Mouse (Mus musculus): ENCODE results near the gene Rhbdl1.

Gene Rhbdl1

DNA sequence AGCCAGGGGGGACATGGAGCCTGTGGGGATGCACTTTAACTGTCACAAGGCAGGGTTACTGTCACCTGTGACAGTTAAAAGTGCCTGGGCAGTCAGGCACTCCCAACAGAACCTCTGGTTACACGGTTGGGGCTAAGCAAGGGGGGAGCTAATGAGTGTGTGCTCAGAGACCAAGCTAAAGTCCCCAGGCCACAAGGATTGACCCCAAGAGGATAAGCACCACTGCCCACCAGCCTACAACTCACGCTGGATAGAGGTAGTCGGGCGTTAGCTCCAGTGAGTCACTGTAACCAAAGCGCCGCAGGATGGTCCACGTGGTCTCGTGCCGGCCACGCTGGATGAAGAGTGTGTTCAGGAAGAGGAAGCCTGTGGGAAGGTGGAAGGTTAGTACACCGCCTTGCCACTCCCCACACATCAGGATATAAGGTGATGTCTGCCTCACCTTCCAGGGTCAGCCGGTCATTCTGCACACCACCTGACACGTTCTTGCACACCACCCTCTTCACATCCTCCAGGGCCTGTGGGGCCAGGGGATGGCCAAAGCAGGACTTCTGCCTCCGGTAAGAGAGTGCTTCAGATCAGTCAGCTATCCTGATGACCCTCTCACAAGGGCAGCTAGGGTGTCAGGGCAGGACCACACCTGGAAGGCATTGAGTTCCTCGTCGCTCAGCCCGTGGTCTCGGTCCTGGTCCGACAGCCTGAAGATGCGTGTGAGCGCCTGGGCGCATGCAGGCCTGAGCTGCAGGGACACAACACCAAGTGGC is 4.2 kb upstream of the Rhbdl1 start, which contains the start of gene Gm20683:
TSS of gene Gm20683 (minus strand) at position 647 of the 764 bp plus-strand sequence.
- CTCF ChIA-PET = no interaction called here

DNA sequence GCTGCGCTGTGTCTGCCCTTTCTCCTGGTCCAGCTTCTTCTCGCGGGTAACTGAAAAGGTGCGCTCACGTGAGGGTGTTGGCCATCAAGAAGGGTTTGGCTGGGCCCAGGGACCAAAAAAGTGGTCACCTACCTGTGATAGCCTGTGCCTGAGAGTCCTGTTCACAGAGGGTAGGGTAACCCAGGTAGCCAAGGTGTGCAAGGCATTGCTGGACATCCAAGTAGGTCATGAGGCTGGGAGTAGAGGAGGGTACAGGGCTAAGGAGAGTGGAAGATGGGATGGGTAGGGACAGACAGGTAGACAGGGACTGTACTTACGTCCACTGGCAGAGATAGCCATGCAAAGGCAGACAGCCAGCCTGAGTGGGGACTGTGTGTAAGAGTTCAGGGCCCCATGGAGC is 3.4 kb upstream of the Rhbdl1 start:
- CTCF ChIA-PET = no interaction called here

DNA sequence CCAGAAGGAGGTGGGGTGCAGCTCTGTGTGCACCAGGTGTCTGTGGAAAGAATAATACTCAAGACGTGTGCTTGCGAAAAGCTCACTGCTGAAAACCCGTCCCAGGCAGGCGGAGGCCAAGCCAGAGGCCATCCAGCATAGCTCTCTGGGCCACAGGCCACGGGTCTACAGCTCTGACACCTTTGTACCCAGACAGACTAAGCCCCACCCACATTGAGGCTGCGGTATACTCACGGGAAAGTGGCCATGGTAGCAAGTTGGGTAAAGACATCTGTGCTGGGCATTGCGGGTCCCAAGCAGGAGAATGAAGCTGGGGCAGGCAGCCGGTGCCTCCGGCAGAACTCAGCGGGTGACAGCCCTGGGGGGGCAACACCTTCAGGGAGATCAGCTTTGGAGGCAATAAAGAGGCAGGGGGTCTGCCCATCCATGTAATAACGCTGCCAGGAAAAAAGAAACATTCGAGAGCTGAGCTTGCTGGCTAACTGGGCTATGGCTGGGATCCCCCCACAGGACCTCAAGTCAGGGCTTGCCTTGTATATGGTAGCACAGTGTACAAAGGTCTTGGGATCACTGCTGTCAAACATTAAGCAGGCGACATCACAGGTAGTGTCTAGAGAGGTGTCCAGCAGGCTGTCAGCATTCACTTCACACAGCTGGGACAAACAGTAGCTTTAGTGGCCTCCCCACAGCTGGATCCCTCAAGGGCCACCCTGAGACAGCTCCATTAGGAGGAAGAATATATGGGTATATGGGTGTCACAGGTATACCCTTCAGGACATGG is 2.5 kb upstream of the Rhbdl1 start:
- CTCF ChIA-PET = no interaction called here

DNA sequence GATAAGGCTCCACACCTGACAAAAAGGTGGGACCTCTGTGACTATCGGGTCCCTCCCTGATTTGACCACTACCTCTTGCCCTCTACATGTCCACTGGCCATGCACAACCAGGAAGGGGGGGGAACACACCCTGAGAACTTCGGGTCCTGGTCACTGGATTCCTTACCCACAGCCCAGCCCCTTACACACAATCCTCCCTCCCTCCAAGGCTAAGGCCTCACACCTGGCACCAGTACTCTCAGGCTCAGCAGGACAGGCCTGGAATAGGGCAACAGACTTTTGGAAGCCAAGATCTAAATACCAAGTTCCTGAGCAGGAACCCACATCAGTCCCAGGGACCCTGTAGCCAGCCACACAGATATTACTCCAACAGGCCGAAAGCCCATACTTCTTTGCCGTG is 1.8 kb upstream of the Rhbdl1 start:
- CTCF ChIA-PET = no interaction called here

DNA sequence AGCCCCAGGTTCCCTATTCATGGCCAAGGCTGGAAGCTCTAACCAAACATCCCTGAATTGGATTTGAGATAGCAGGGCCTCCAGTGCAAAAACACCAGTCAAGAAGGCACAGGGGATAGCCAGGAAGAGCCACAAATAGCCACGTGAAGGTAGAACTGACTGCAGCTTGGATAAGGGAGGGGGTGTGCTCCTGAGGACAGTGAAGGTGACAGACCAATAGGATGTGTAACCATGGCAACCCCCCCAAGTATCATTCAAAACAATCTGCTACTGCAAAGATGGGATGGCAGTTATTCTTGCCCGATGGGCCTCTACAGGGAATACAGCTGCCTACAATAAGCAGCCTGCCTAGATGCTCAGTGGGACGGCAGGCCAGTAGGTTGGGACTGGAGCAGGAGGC is 438 bp upstream of the Rhbdl1 start:
- CTCF ChIA-PET = no interaction called here

DNA sequence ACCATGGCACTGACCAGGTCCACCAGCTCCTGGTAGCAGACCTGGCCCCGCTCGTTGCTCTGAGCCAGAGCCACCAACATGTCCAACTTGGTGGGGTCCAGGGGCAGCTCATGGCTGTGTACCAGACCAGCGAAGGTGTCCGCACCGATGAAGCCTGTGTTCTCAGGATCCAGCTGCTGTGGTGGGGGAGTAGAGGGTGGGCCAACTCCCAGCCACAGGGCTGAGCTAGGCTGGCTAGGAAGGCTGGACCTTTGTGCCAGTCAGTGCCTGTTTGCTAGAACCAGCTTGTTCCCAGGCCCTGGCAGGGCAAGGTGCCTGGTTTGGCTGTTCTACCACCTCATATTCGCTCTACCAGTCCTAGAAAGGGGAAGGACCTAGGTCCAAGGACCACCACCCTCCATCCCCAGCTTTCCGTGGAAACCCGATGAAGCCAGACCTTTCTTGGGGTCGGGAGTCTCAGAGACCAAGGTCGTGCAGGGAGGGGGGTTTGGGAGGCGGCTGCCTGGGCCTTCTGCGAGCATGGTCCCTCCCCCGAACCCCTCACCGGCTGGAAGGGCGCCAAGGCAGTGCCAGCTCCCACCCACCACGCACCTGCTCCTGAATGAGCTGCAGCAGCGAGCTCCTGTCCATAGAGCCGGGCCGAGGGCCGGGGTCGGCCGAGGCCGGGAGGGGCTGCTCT is 559 bp downstream of the Rhbdl1 start:
- CTCF ChIA-PET = no interaction called here

DNA sequence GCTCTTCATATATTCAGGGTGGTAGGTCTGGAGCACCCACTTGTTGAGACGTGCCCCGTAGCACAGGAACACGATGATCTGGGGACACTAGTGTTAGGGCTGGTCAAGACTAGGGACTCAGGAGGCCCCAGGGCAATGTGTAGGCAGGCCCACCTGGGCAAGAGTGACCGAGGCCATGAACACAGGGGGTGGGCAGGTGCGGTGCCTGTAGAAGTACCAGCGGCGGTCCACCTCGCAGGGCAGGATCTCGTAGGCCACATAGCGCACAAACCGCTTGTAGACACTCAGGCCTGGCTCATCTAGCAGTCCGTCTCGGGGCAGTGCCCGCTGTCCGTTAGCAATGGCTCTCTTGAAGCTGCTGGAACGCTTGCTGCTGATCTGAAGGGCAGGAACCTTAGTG is 1.3 kb downstream of the Rhbdl1 start:
- CTCF ChIA-PET = no interaction called here

DNA sequence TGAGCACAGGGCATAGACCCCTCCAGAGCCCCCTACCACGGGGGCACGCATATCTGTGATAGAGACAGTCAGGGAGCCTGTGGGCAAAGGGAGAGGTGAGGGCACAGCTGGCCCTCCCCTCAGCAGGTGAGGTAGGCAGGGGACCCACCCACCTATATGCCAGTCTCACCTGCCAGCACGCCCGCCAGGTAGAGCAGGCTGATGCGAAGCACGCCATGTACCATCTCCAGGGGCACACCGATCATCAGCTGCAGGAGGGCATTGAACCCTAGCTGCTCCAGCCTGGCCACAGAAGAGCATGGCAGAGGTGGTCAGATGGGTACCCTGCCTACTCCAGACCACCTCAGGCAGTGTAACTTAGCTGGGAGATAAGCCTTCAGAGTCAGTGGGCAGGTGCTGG is 1.8 kb downstream of the Rhbdl1 start:
- CTCF ChIA-PET = interaction anchor here (0.6 kb wide), 1 partner anchor 9 kb away, joined by 3 read pairs; the partner anchor contains the start of gene Rhot2

DNA sequence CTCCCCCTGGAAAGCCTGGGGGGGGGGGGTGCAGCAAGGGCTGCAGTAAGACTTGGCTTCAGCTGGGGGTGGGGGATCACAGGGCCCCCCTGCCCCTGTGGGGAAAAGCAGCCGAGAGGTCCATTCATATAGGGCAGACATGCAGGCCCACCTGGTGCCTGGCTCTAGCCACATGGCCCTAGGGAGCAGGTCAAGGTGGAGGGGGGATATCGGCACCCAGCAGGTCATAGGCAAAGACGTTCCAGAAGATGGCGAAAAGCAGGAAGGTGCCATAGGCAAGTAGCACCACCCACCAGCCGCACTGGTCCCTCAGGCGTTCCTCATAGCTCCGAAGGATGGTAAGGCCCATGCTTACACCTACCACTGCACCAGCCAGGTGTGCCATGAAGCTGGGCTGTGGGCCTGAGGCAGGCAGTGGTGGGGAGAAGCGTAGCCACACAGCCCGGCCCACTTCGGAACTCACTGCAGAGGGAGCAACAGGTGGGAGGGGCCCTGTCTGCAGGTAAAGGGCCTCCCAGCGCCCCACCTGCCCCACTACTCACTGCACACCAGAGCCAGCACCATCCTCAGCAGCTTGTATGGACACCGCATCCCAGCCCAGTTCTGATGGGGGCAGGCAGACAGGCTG is 2.4 kb downstream of the Rhbdl1 start:
- CTCF ChIA-PET = interaction anchor here (0.5 to 0.7 kb wide), 4 partner anchors 8 to 61 kb away, joined by 3 read pairs; partner anchors contain the start of gene Rhot2

DNA sequence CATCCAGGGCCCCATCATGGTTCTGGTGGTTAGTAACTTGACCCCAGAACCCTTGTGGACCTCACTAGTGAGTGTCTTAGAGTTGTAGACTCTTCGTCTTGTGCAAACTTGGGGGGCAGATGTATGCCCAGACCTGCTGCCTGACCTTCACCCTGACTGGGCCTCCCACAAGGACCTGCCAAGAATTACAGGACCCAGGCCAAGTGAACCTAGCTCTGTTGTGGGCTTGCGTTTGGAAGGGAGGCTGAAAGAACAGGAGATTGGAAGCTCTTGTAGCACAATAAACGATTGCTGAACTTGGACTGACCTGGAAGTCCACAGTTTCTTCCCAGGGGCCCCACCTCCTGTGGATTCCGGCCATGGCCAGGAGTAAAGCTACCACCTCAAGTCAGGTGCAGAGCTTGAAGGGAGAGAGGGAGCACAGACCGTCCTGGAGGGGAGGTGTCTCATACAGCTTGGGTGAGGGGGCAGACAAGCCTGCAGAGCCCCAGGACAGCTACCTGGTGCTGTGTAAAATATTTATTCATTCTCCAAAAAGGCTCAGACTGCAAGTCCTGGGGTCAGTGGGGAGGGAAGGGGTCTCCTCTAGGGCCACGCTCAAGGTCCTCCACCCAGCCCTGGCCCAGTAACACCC is 3.0 kb downstream of the Rhbdl1 start:
- CTCF ChIA-PET = interaction anchor here (0.5 to 1.4 kb wide), 4 partner anchors 8 to 60 kb away, joined by 3 to 4 read pairs (median 3); no protein-coding TSS in a partner anchor

DNA sequence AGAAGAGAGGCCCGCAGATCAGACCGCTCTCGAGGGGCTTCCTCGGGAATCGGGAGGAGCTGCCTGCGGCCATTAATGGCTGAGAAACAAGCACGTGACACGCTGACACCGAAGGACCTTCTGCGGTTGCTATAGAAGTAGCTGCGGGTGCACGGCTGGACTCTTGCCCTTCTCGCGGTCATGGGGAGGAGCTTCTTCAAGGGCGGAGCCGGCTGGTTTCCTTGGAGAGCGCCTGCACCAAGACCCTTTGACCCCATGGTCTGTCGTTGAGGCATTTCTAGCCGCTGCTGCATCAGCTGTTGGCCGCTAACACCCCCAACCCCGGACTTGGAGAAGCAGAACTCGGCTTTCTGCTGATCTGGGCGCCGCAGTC is 3.8 kb downstream of the Rhbdl1 start, which contains the start of gene Stub1:
TSS of gene Stub1 (minus strand) at position 114 of the 373 bp plus-strand sequence.
- CTCF ChIA-PET = interaction anchor here (0.5 to 1.4 kb wide), 4 partner anchors 15 to 58 kb away, joined by 3 to 4 read pairs (median 4); no protein-coding TSS in a partner anchor

DNA sequence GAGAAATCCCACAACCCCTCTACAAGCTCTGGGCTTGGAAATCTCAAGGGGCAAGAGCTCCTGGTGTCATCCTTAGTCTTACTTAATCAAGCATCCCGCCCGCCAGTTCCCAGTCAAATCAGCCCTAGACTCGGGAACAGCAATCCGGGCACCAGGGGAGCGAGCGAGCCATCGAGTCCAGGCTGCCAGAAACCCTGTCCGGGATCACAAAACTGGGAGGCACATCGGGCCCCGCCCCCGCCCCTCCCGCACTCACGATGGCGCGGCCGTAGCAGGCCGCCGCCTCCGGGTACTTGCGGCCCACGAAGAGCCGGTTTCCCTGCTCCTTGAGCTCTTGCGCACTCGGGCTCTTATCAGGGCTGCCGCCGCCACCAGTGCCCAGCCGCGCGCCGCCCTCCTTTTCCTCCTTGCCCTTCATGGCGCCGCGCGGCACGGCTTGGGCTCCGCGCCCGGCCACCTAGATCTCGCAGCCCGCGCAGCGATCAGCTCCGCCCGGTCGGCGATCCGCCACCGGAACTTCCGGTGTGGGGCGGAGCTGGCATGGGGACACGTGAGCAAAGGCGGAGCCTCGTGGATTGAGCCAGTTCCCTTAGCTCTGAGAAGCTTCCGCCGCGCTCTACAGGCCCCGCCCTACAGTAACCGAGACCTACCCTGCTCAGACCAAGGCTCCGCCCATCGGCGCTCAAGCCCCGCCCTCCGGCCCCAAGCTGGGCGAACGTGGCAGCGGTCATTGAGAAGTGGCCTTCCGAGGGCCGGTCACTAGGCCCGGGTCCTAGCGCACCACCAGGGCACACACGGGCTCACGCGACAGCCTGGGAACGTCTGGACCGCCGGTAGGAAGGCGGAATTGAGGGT is 4.4 kb downstream of the Rhbdl1 start:
- CTCF ChIA-PET = interaction anchor here (0.6 to 1.4 kb wide), 4 partner anchors 15 to 29 kb away, joined by 3 to 4 read pairs (median 3); no protein-coding TSS in a partner anchor

DNA sequence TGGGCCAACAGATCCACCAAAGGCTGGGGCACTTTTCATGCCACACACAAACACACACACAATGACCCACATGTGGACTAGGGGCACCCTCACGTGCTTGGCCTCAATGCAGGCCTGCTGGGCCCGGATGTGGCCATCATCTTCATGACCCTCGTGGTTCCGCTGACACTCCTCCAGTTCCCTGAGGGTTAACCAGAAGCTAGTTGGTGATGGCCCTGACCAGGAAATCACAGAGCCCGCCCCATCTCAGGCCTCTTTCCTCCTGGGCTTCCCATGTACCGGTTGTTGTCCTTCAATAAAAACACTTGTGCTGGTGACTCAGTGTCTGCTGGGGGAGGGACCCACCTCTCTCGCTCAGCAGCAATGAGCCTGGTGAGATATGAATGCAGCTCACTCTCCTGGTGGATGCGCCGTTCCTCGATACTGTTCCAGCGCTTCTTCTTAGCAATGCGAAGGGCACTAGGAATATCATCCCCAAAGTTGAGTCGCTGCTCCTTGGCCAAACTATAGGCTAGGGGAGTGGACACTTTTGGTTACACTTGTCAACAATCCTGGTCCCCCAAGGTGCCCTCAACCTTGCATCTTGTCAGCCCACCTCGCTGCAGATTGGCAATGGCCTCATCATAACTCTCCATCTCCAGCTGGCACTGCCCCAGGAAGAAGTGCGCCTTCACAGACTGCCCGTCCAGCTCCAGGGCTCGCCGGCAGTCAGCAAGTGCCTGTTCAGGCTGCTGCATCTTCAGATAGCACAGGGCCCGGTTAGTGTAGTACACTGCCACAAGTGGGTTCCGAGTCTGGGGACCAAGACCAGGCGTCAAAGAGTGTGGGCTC is 5.4 kb downstream of the Rhbdl1 start:
- CTCF ChIA-PET = no interaction called here

DNA sequence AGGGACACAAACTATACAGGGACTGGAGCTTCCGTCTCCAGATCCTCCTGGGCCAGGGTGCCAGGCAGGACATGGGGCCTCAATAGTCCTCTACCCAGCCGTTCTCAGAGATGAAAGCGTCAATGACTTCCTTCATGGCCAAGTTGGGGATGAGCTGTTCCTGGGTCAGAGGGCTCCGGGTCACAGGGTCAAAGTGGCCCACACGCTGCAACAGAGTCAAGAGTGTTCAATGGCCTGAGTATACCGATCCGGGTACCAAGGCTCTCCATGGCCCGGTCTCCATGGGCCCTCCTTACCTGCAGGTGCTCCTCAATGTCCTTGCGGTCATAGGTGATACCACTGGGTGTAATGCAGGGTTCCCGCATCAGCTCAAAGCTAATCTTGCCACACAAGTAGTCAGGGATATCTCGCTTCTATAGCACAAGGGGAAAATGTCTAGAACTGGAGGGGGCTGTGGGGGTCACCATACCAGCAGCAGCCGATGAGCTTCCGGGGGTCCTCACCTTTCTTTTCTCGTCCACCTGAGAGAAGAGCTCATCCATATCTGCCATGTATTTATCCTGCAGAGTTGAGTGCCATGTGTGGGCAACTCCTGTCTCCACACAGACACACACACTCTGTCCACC is 6.2 kb downstream of the Rhbdl1 start:
- CTCF ChIA-PET = interaction anchor here (0.7 kb wide), 1 partner anchor 210 kb away, joined by 5 read pairs; no protein-coding TSS in a partner anchor

DNA sequence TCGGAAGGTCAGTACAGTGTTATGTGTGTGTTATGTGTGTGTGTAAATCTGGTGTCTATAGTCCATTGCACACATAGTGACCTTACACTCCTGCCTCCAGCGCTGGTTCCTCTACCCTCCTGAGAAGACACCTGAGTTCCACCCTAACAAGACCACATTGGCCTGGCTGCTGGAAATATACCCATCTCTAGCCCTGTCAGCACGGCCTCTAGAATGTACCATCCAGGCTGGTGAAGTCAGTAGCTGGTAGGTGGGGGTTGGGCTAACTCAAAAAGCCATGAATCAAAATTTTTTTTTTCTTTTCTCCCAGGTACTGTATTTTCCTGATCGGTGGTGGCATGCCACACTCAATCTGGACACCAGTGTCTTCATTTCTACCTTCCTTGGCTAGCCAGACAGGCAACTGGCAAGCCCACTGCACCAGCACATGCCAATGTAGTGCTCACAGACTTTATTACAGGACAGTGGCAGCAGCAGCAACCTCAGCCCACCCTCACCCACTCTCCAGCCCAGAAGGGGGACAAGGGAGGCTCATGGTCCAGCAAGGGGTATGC is 6.8 kb downstream of the Rhbdl1 start:
- CTCF ChIA-PET = no interaction called here

DNA sequence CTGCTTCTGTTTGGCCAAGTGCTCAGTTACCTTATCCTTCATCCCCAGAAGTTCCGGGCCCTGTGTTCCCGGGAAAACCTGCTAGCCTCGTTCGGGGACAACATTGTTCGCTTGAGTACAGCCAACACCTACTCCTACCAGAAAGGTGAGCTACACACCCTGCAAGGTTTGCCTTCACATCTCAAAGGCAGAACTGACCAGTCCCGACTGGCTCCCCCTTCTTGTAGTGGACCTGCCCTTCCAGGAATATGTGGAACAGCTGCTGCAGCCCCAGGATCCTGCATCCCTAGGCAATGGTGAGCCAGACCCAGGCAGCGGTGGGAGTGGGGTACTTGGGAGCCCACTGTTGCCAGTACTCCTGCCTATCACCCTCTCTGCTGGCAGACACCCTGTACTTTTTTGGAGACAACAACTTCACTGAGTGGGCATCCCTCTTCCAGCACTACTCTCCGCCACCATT is 7.5 kb downstream of the Rhbdl1 start:
- CTCF ChIA-PET = no interaction called here

DNA sequence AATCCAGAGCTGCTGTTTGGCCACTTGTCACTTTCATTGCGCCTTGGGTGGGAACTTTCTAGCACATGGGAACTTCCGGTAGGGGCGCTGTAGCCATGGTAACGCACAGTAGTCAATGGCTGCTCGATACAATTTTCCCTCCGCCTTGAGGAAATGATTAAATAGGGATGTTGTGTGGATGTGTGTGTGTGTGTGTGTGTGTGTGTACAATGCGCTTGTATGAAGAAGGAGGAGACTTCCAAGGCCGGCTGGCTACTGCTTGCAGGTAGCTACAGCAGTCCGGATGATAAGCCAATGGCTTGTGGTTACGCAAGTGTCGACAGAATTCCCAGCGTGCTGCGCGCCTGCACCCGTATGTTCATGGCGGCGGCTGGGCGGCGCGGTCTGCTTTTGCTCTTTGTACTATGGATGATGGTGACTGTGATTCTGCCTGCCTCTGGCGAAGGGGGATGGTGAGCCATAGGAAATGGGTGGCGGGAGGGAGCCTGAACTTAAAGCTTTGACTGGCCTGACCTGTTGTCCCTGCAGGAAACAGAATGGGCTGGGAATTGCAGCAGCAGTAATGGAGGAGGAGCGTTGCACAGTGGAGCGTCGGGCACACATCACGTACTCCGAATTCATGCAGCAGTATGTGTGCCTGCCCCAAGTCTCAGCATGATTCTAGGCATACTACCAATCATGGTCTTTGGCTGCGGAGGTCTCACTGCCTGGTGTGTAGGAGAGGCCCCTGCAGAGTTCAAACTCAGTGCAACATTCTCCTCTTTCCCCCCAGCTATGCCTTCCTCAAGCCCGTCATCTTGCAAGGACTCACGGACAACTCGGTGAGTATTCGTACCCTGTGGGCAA is 8.2 kb downstream of the Rhbdl1 start, which contains the start of gene Jmjd8:
TSS of gene Jmjd8 (plus strand) at position 156 of the 846 bp plus-strand sequence.
- CTCF ChIA-PET = interaction anchor here (0.7 kb wide), 1 partner anchor 21 kb away, joined by 3 read pairs; no protein-coding TSS in a partner anchor
